Mouse (Mus musculus): ENCODE measurements around the gene Sprr2a1.
"Not testable (repeated sequence)": the region's sequence is repeated elsewhere in the genome, so short reads cannot be mapped to it uniquely, and the experiment has no call there.

- TF ChIP-seq CTCF (IDR thresholded peaks at IDR 0.05; ENCODE audit: low read depth, low read length); GATA1 (IDR thresholded peaks at IDR 0.05; ENCODE audit: borderline replicate concordance, low read length); POLR2AphosphoS5 (IDR thresholded peaks at IDR 0.05; ENCODE audit: insufficient replicate concordance, low read depth, low read length); GATA2 (IDR thresholded peaks at IDR 0.05; ENCODE audit: borderline replicate concordance, low read depth, low read length); TAL1 (conservative IDR thresholded peaks at IDR 0.05; ENCODE audit: low read depth, low read length): not testable (repeated sequence)
Observed at GRCm38 (mm10) chr3:92239197-92239596, 23.6 kb downstream of the Sprr2a1 start.

All from G1E (cell line).